Comparison of ENCODE assay signal across 25 mouse cellular contexts in the genomic region with DNA sequence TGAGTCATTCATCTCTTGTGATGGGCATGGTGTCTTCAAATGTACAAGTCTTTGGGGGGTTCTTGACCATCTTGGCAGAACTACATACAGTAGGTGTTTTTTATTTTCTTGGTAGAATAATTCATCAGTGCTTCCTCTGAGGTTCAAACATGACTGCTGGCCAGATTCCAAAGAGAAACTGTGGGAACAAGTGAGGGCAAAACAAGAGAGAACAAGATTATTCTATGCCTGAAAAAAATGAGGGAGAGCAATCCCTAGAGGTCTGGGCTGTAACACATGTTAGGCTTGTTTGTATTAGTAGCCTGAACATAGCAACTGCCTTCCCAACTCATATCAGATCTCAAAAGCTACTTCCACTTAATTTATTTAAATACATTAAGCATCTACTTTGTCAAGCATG. TPM values are rescaled to one million over a fixed set of nuclear protein-coding genes. Genes with fewer than 3 reads are reported as not detected.
DNase-seq lines count a peak whose midpoint lies in the region; ATAC-seq lines count a peak whose summit lies in the region.
"Had no signal": no experiment of that assay in that cellular context is flagged by ENCODE, and none has a peak within 500 bp of the region (broad histone marks: within the 10 kb centered on the region; RNA-seq: fewer than 3 reads in every experiment).

No protein-coding gene starts in this region.

- no peaks in the 10 kb centered on the region for H3K4me1 ChIP-seq in embryonic facial prominence, embryonic 14.5 days (ENCODE audit: control insufficient read depth, insufficient read depth, low read length)
- H3K4me1 ChIP-seq in embryonic facial prominence, embryonic 10.5 days: no peaks in the 10 kb centered on the region
- 0 out of 2 replicates have a peak, but pooled peaks cover 4% of the 10 kb centered on the region for H3K4me1 ChIP-seq in hindbrain, embryonic 14.5 days (replicated peaks; ENCODE audit: control insufficient read depth, insufficient read depth, low read length)
- H3K4me1 ChIP-seq in hindbrain, embryonic 12.5 days: no peaks in the 10 kb centered on the region
- H3K4me1 ChIP-seq in midbrain, embryonic 14.5 days (ENCODE audit: control insufficient read depth, insufficient read depth, low read length): no peaks in the 10 kb centered on the region
- no peaks in the 10 kb centered on the region for H3K4me1 ChIP-seq in midbrain, embryonic 15.5 days
- H3K4me1 ChIP-seq: embryonic facial prominence, embryonic 13.5 days; heart, embryonic 12.5 days; intestine, embryonic 15.5 days; midbrain, embryonic 12.5 days; stomach, embryonic 15.5 days had no signal

- H3K27me3 ChIP-seq in embryonic facial prominence, embryonic 14.5 days (replicated peaks; ENCODE audit: control insufficient read depth, insufficient read depth, low read length): no peaks in the 10 kb centered on the region
- H3K27me3 ChIP-seq in embryonic facial prominence, embryonic 10.5 days (replicated peaks; ENCODE audit: low read depth, poor library complexity, severe bottlenecking): no peaks in the 10 kb centered on the region
- no peaks in the 10 kb centered on the region for H3K27me3 ChIP-seq in hindbrain, embryonic 14.5 days (ENCODE audit: control insufficient read depth, insufficient read depth, low read length)
- H3K27me3 ChIP-seq in hindbrain, embryonic 12.5 days: no peaks in the 10 kb centered on the region
- H3K27me3 ChIP-seq in midbrain, embryonic 14.5 days (ENCODE audit: control insufficient read depth, insufficient read depth, low read length): no peaks in the 10 kb centered on the region
- no peaks in the 10 kb centered on the region for H3K27me3 ChIP-seq in midbrain, embryonic 15.5 days (replicated peaks)
- H3K27me3 ChIP-seq: embryonic facial prominence, embryonic 13.5 days; heart, embryonic 12.5 days; intestine, embryonic 15.5 days; midbrain, embryonic 12.5 days; stomach, embryonic 15.5 days had no signal

- H3K9me3 ChIP-seq in embryonic facial prominence, embryonic 14.5 days (ENCODE audit: control insufficient read depth, low read length): no peaks in the 10 kb centered on the region
- H3K9me3 ChIP-seq in embryonic facial prominence, embryonic 10.5 days: no peaks in the 10 kb centered on the region
- no peaks in the 10 kb centered on the region for H3K9me3 ChIP-seq in hindbrain, embryonic 14.5 days (ENCODE audit: control insufficient read depth, low read length)
- no peaks in the 10 kb centered on the region for H3K9me3 ChIP-seq in hindbrain, embryonic 12.5 days (replicated peaks)
- H3K9me3 ChIP-seq in midbrain, embryonic 14.5 days (ENCODE audit: control insufficient read depth, low read length): no peaks in the 10 kb centered on the region
- no peaks in the 10 kb centered on the region for H3K9me3 ChIP-seq in midbrain, embryonic 15.5 days
- H3K9me3 ChIP-seq: embryonic facial prominence, embryonic 13.5 days; heart, embryonic 12.5 days; intestine, embryonic 15.5 days; midbrain, embryonic 12.5 days; stomach, embryonic 15.5 days had no signal

- no peak overlapping the region for H3K4me3 ChIP-seq in embryonic facial prominence, embryonic 14.5 days (ENCODE audit: low read depth, low read length)
- H3K4me3 ChIP-seq in embryonic facial prominence, embryonic 10.5 days: no peak overlapping the region
- no peak overlapping the region for H3K4me3 ChIP-seq in hindbrain, embryonic 14.5 days (replicated peaks; ENCODE audit: low read length)
- H3K4me3 ChIP-seq in hindbrain, embryonic 12.5 days: no peak overlapping the region
- no peak overlapping the region for H3K4me3 ChIP-seq in midbrain, embryonic 14.5 days (replicated peaks; ENCODE audit: low read depth, low read length)
- no peak overlapping the region for H3K4me3 ChIP-seq in midbrain, embryonic 15.5 days
- H3K4me3 ChIP-seq: embryonic facial prominence, embryonic 13.5 days; gastrocnemius, adult 2 months; heart, embryonic 12.5 days; intestine, embryonic 15.5 days; layer of hippocampus, adult 2 months; midbrain, embryonic 12.5 days; stomach, embryonic 15.5 days had no signal

- peak; percentile 45 for DNase-seq in embryonic facial prominence, embryonic 14.5 days (ENCODE audit: low spot score)
- no peak for DNase-seq in embryonic facial prominence, embryonic 10.5 days (ENCODE audit: low spot score)
- DNase-seq in hindbrain, embryonic 14.5 days (ENCODE audit: low spot score): peak; percentile 41
- DNase-seq in midbrain, embryonic 14.5 days: peak; percentile 44
- no peak for DNase-seq in kidney, adult 9 months
- DNase-seq: adrenal gland, postnatal 36 days; cerebellum, adult 11-12 months; cerebellum, postnatal 25 days; gastrocnemius, adult 2 months; heart, postnatal 10 days; kidney, adult 8-10 months; kidney, postnatal 14 days; liver, postnatal 0 days; lung, postnatal 14 days; thymus, postnatal 25 days had no signal

- no peak overlapping the region for H3K9ac ChIP-seq in embryonic facial prominence, embryonic 14.5 days (ENCODE audit: low read depth, low read length)
- no peak overlapping the region for H3K9ac ChIP-seq in hindbrain, embryonic 14.5 days
- no peak overlapping the region for H3K9ac ChIP-seq in hindbrain, embryonic 12.5 days
- H3K9ac ChIP-seq in midbrain, embryonic 14.5 days (replicated peaks; ENCODE audit: low read length): no peak overlapping the region
- H3K9ac ChIP-seq in midbrain, embryonic 15.5 days: no peak overlapping the region
- H3K9ac ChIP-seq: embryonic facial prominence, embryonic 13.5 days; heart, embryonic 12.5 days; intestine, embryonic 15.5 days; liver, postnatal 0 days; midbrain, embryonic 12.5 days; stomach, embryonic 15.5 days had no signal

- ATAC-seq in embryonic facial prominence, embryonic 14.5 days (ENCODE audit: low read depth): no peak
- no peak for ATAC-seq in hindbrain, embryonic 14.5 days (ENCODE audit: low FRiP score)
- ATAC-seq in hindbrain, embryonic 12.5 days (ENCODE audit: low FRiP score): no peak
- no peak for ATAC-seq in midbrain, embryonic 14.5 days (ENCODE audit: low FRiP score, low TSS enrichment)
- no peak for ATAC-seq in midbrain, embryonic 15.5 days (replicated peaks)
- ATAC-seq: intestine, embryonic 15.5 days; liver, postnatal 0 days had no signal

- no peak overlapping the region for H3K27ac ChIP-seq in embryonic facial prominence, embryonic 14.5 days (replicated peaks; ENCODE audit: low read depth, low read length)
- H3K27ac ChIP-seq in embryonic facial prominence, embryonic 10.5 days (replicated peaks): no peak overlapping the region
- no peak overlapping the region for H3K27ac ChIP-seq in hindbrain, embryonic 14.5 days
- H3K27ac ChIP-seq in hindbrain, embryonic 12.5 days: no peak overlapping the region
- no peak overlapping the region for H3K27ac ChIP-seq in midbrain, embryonic 14.5 days (replicated peaks; ENCODE audit: low read depth, low read length)
- H3K27ac ChIP-seq in midbrain, embryonic 15.5 days: no peak overlapping the region
- H3K27ac ChIP-seq: embryonic facial prominence, embryonic 13.5 days; gastrocnemius, adult 2 months; intestine, embryonic 15.5 days; layer of hippocampus, adult 2 months; midbrain, embryonic 12.5 days; stomach, embryonic 15.5 days had no signal

- no peaks in the 10 kb centered on the region for H3K36me3 ChIP-seq in embryonic facial prominence, embryonic 14.5 days (ENCODE audit: control insufficient read depth, insufficient read depth, low read length)
- 0 out of 2 replicates have a peak, but pooled peaks cover 3% of the 10 kb centered on the region for H3K36me3 ChIP-seq in embryonic facial prominence, embryonic 10.5 days (replicated peaks)
- H3K36me3 ChIP-seq in hindbrain, embryonic 14.5 days (replicated peaks; ENCODE audit: control insufficient read depth, insufficient read depth): no peaks in the 10 kb centered on the region
- H3K36me3 ChIP-seq in hindbrain, embryonic 12.5 days: no peaks in the 10 kb centered on the region
- no peaks in the 10 kb centered on the region for H3K36me3 ChIP-seq in midbrain, embryonic 14.5 days (ENCODE audit: control insufficient read depth, insufficient read depth, low read length)
- H3K36me3 ChIP-seq in midbrain, embryonic 15.5 days (replicated peaks): no peaks in the 10 kb centered on the region
- H3K36me3 ChIP-seq: embryonic facial prominence, embryonic 13.5 days; intestine, embryonic 15.5 days had no signal

- H3K4me2 ChIP-seq in embryonic facial prominence, embryonic 14.5 days (ENCODE audit: low read depth, low read length): no peak overlapping the region
- H3K4me2 ChIP-seq in hindbrain, embryonic 14.5 days (replicated peaks): no peak overlapping the region
- H3K4me2 ChIP-seq in hindbrain, embryonic 12.5 days (replicated peaks): no peak overlapping the region
- H3K4me2 ChIP-seq in midbrain, embryonic 14.5 days (ENCODE audit: low read length): no peak overlapping the region
- no peak overlapping the region for H3K4me2 ChIP-seq in midbrain, embryonic 15.5 days
- H3K4me2 ChIP-seq: embryonic facial prominence, embryonic 13.5 days; heart, embryonic 12.5 days; intestine, embryonic 15.5 days; liver, embryonic 11.5 days; midbrain, embryonic 12.5 days; stomach, embryonic 15.5 days had no signal

RNA-seq across cellular contexts. Expression of a gene that starts 17.4 kb away (rescaled TPM):
- 0.07 and 0.08 TPM in 2 replicates for polyA plus RNA-seq in embryonic facial prominence, embryonic 14.5 days (2014; fragmentation: Nextera tagmentation; extraction: Ambion mirVana)
- polyA plus RNA-seq in embryonic facial prominence, embryonic 10.5 days (2016; fragmentation: Nextera tagmentation; extraction: Ambion mirVana): not detected in 2 replicates
- 0.25 and 0.31 TPM in 2 replicates for polyA plus RNA-seq in hindbrain, embryonic 14.5 days (2014; fragmentation: Nextera tagmentation; extraction: Ambion mirVana)
- 0.09 TPM in 1 of 2 replicates, not detected in the other for polyA plus RNA-seq in hindbrain, embryonic 12.5 days (2016; fragmentation: Nextera tagmentation; extraction: Ambion mirVana)
- polyA plus RNA-seq in midbrain, embryonic 14.5 days (2014; fragmentation: Nextera tagmentation; extraction: Ambion mirVana): 0.12 and 0.32 TPM in 2 replicates
- 0.15 and 0.41 TPM in 2 replicates for polyA plus RNA-seq in midbrain, embryonic 15.5 days (2015; fragmentation: Nextera tagmentation; extraction: Ambion mirVana)
- polyA plus RNA-seq: embryonic facial prominence, embryonic 13.5 days; heart, embryonic 12.5 days; limb, embryonic 11.5 days; liver, embryonic 11.5 days; midbrain, embryonic 12.5 days had no signal

RNA-seq across cellular contexts. Expression of a gene that starts 38.6 kb away (rescaled TPM):
- polyA plus RNA-seq in embryonic facial prominence, embryonic 14.5 days (2014; fragmentation: Nextera tagmentation; extraction: Ambion mirVana): 5.0 and 6.0 TPM in 2 replicates
- polyA plus RNA-seq in embryonic facial prominence, embryonic 10.5 days (2016; fragmentation: Nextera tagmentation; extraction: Ambion mirVana): 4.7 and 5.1 TPM in 2 replicates
- polyA plus RNA-seq in hindbrain, embryonic 14.5 days (2014; fragmentation: Nextera tagmentation; extraction: Ambion mirVana): 16.7 and 18.0 TPM in 2 replicates
- polyA plus RNA-seq in hindbrain, embryonic 12.5 days (2016; fragmentation: Nextera tagmentation; extraction: Ambion mirVana): 12.3 and 12.7 TPM in 2 replicates
- polyA plus RNA-seq in midbrain, embryonic 14.5 days (2014; fragmentation: Nextera tagmentation; extraction: Ambion mirVana): 9.8 and 9.9 TPM in 2 replicates
- 18.5 and 19.0 TPM in 2 replicates for polyA plus RNA-seq in midbrain, embryonic 15.5 days (2015; fragmentation: Nextera tagmentation; extraction: Ambion mirVana)

Comparison
In these comparisons a context has a peak if more than half of its experiments do, and no peak if none do; other contexts are left out.
1. DNase-seq: peak in embryonic facial prominence, embryonic 14.5 days (single experiment), hindbrain, embryonic 14.5 days (single experiment) and midbrain, embryonic 14.5 days (single experiment); none in embryonic facial prominence, embryonic 10.5 days (single experiment) and kidney, adult 9 months (single experiment).